In the genomic region with DNA sequence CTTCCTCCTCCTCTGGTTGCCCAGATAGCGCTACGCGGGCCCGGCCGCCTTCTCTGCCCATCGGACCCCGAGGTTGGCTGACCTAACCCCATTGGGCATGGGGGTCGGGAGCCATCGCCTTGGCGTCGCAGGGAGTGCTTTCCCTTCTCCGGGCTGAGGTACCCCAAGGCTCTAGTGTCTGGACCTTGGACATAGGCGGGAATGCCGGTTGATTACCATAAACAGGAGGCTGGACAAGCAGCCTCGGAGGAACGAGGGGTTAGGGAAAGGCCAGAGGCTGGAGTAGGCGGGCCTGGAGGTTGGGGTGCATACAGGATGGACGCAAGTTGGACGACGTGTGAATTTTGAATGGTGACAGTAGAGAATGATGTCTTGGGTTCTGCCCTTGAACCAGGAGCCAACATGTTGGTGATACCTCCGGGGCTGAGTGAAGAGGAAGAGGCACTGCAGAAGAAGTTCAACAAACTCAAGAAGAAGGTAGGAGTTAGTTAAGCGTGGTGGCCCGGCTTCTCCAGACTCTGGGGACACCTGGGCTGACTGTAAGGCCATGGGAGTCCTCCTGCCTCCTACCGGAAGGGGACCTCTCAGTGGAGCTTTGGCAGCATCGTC, we compare ENCODE assay signal across 8 mouse cellular contexts. TPM values are rescaled to one million over a fixed set of nuclear protein-coding genes. Genes with fewer than 3 reads are reported as not detected.
DNase-seq lines count a peak whose midpoint lies in the region; ATAC-seq and TF ChIP-seq lines count a peak whose summit lies in the region.

No protein-coding gene starts in this region.

- ATAC-seq in heart, embryonic 14.5 days (ENCODE audit: insufficient number of reproducible peaks, insufficient read depth, low FRiP score, low read depth) = no peak

- H3K4me1 ChIP-seq in heart, embryonic 14.5 days (ENCODE audit: control insufficient read depth in 2 of 2, insufficient read depth in 2 of 2, low read length in 2 of 2) = peaks cover 5 to 16% of the 10 kb centered on the region in 2 experiments
- H3K4me1 ChIP-seq in ES-E14 (ENCODE audit: control insufficient read depth in 2 of 2, insufficient read depth in 2 of 2, low read length in 2 of 2, poor library complexity in 1 of 2) = peaks cover 0 to 4% of the 10 kb centered on the region in 2 experiments; a peak in 2 of 4 replicates
- H3K4me1 ChIP-seq in hindbrain, embryonic 10.5 days (replicated peaks) = peaks cover 27% of the 10 kb centered on the region
- H3K4me1 ChIP-seq in midbrain, embryonic 10.5 days = peaks cover 30% of the 10 kb centered on the region

- H3K27ac ChIP-seq in heart, embryonic 14.5 days (replicated peaks in 1 of 2; ENCODE audit: control insufficient read depth in 1 of 2, insufficient read depth in 1 of 2, low read depth in 2 of 2, low read length in 2 of 2) = 0 out of 4 replicates have a peak overlapping the region, but pooled peaks of 1 of the 2 experiments have one; percentile 2
- H3K27ac ChIP-seq in ES-E14 (ENCODE audit: insufficient read depth, low read depth, low read length, poor library complexity, severe bottlenecking) = peak overlapping the region; percentile 59
- peak overlapping the region; percentile 86 for H3K27ac ChIP-seq in hindbrain, embryonic 10.5 days
- peak overlapping the region; percentile 88 for H3K27ac ChIP-seq in midbrain, embryonic 10.5 days (replicated peaks)

- in situ Hi-C loops in ES-E14 (cut with MboI; ENCODE audit: low sequenced_read_pairs in 2 of 2, unreplicated experiment in 2 of 2) = no loop called here

- 1% methylated on average over 25 of the region's 25 CpGs for WGBS in heart, embryonic 14.5 days
- WGBS in hindbrain, embryonic 10.5 days = 2% methylated on average over 25 of the region's 25 CpGs
- 2% methylated on average over 25 of the region's 25 CpGs for WGBS in midbrain, embryonic 10.5 days

- DNase-seq in heart, postnatal 10 days = no peak
- DNase-seq in ES-E14 (ENCODE audit: low read depth, low spot score) = no peak
- no peak for DNase-seq in hindbrain, embryonic 10.5 days (ENCODE audit: low spot score)
- no peak for DNase-seq in midbrain, embryonic 10.5 days (ENCODE audit: low spot score)
- DNase-seq in cerebellum, postnatal 36 days = no peak
- no peak for DNase-seq in embryo, embryonic 11 days
- no peak for DNase-seq in adrenal gland, adult (ENCODE audit: inconsistent age in 2 of 2, low spot score in 1 of 2)

- no peaks in the 10 kb centered on the region for H3K27me3 ChIP-seq in heart, embryonic 14.5 days (ENCODE audit: control insufficient read depth, insufficient read depth, low read length)
- H3K27me3 ChIP-seq in hindbrain, embryonic 10.5 days (ENCODE audit: insufficient read depth, poor library complexity, severe bottlenecking) = no peaks in the 10 kb centered on the region
- H3K27me3 ChIP-seq in midbrain, embryonic 10.5 days (ENCODE audit: low read depth, poor library complexity, severe bottlenecking) = no peaks in the 10 kb centered on the region

- no peaks in the 10 kb centered on the region for H3K9me3 ChIP-seq in heart, embryonic 14.5 days (ENCODE audit: control insufficient read depth, low read length)
- no peaks in the 10 kb centered on the region for H3K9me3 ChIP-seq in ES-E14 (ENCODE audit: control insufficient read depth, insufficient read depth, low read depth, low read length)
- H3K9me3 ChIP-seq in hindbrain, embryonic 10.5 days = no peaks in the 10 kb centered on the region
- H3K9me3 ChIP-seq in midbrain, embryonic 10.5 days (replicated peaks) = no peaks in the 10 kb centered on the region

- H3K4me2 ChIP-seq in heart, embryonic 14.5 days (ENCODE audit: low read length) = peak overlapping the region; percentile 94

- peaks cover 62% of the 10 kb centered on the region for H3K36me3 ChIP-seq in heart, embryonic 14.5 days (ENCODE audit: control insufficient read depth, insufficient read depth, low read length)
- peaks cover 34% of the 10 kb centered on the region for H3K36me3 ChIP-seq in ES-E14 (ENCODE audit: control insufficient read depth, insufficient read depth, low read length, poor library complexity, severe bottlenecking)
- H3K36me3 ChIP-seq in hindbrain, embryonic 10.5 days = peaks cover 63% of the 10 kb centered on the region
- H3K36me3 ChIP-seq in midbrain, embryonic 10.5 days = peaks cover 64% of the 10 kb centered on the region

- intact Hi-C loops in heart, postnatal 10 days (cut with DNase I) = no loop called here

- H3K4me3 ChIP-seq in heart, embryonic 14.5 days (ENCODE audit: control insufficient read depth in 1 of 2, insufficient read depth in 1 of 2, low read depth in 1 of 2, low read length in 2 of 2) = peak overlapping the region; percentile 65 to 79
- peak overlapping the region; percentile 92 for H3K4me3 ChIP-seq in ES-E14 (ENCODE audit: insufficient read depth in 1 of 2, low read depth in 1 of 2, low read length in 2 of 2, poor library complexity in 1 of 2, severe bottlenecking in 1 of 2)
- peak overlapping the region; percentile 72 for H3K4me3 ChIP-seq in hindbrain, embryonic 10.5 days
- peak overlapping the region; percentile 96 for H3K4me3 ChIP-seq in midbrain, embryonic 10.5 days

- H3K9ac ChIP-seq in heart, embryonic 14.5 days (ENCODE audit: low read length) = peak overlapping the region; percentile 80
- peak overlapping the region; percentile 94 for H3K9ac ChIP-seq in ES-E14 (ENCODE audit: insufficient read depth, low read depth, low read length, poor library complexity, severe bottlenecking)

TF ChIP-seq in ES-E14, 5 proteins besides CTCF, POLR2A, EP300 and RAD21:
- no peak for TF ChIP-seq ZNF384 (IDR thresholded peaks at IDR 0.05; ENCODE audit: low read depth, low read length)
- TF ChIP-seq ZC3H11A (IDR thresholded peaks at IDR 0.05; ENCODE audit: borderline replicate concordance, low read depth, low read length) = no peak
- no peak for TF ChIP-seq HCFC1 (IDR thresholded peaks at IDR 0.05; ENCODE audit: borderline replicate concordance, insufficient read depth, low read length)
- TF ChIP-seq CHD2 (IDR thresholded peaks at IDR 0.05; ENCODE audit: low read depth, low read length) = no peak
- TF ChIP-seq MAFK (IDR thresholded peaks at IDR 0.05; ENCODE audit: insufficient read depth, low read depth, low read length) = no peak

RNA-seq across cellular contexts. Expression of gene Nelfe, which starts 0.4 kb away (rescaled TPM):
- polyA plus RNA-seq in heart, embryonic 14.5 days (2014; fragmentation: Nextera tagmentation; extraction: Ambion mirVana) = 65.7 and 65.8 TPM in 2 replicates
- total RNA-seq in heart, postnatal 10 days (2021) = 10 to 100 TPM; 21.0 to 21.3 TPM
- total RNA-seq in ES-E14 (2012; rRNA removed) = 50.2 and 63.4 TPM in 2 replicates
- polyA plus RNA-seq in hindbrain, embryonic 10.5 days (2016; fragmentation: Nextera tagmentation; extraction: Ambion mirVana) = 137 and 139 TPM in 2 replicates
- 137 and 139 TPM in 2 replicates for polyA plus RNA-seq in midbrain, embryonic 10.5 days (2016; fragmentation: Nextera tagmentation; extraction: Ambion mirVana)

RNA-seq across cellular contexts. Expression of gene Skiv2l, which starts 0.6 kb away (rescaled TPM):
- polyA plus RNA-seq in heart, embryonic 14.5 days (2014; fragmentation: Nextera tagmentation; extraction: Ambion mirVana) = 22.4 and 23.0 TPM in 2 replicates
- 10 to 100 TPM; 27.6 to 29.3 TPM for total RNA-seq in heart, postnatal 10 days (2021)
- 40.5 and 66.0 TPM in 2 replicates for total RNA-seq in ES-E14 (2012; rRNA removed)
- 58.2 and 65.1 TPM in 2 replicates for polyA plus RNA-seq in hindbrain, embryonic 10.5 days (2016; fragmentation: Nextera tagmentation; extraction: Ambion mirVana)
- 57.8 and 62.4 TPM in 2 replicates for polyA plus RNA-seq in midbrain, embryonic 10.5 days (2016; fragmentation: Nextera tagmentation; extraction: Ambion mirVana)

RNA-seq across cellular contexts. Expression of gene Cfb, which starts 11.7 kb away (rescaled TPM):
- 1.2 and 2.7 TPM in 2 replicates for polyA plus RNA-seq in heart, embryonic 14.5 days (2014; fragmentation: Nextera tagmentation; extraction: Ambion mirVana)
- 1 to 10 TPM; 3.5 to 7.0 TPM for total RNA-seq in heart, postnatal 10 days (2021)
- 0.16 and 0.18 TPM in 2 replicates for total RNA-seq in ES-E14 (2012; rRNA removed)
- polyA plus RNA-seq in hindbrain, embryonic 10.5 days (2016; fragmentation: Nextera tagmentation; extraction: Ambion mirVana) = 1.9 TPM in 2 replicates
- 1.8 and 2.8 TPM in 2 replicates for polyA plus RNA-seq in midbrain, embryonic 10.5 days (2016; fragmentation: Nextera tagmentation; extraction: Ambion mirVana)

RNA-seq across cellular contexts. Expression of gene Dxo, which starts 13.8 kb away (rescaled TPM):
- polyA plus RNA-seq in heart, embryonic 14.5 days (2014; fragmentation: Nextera tagmentation; extraction: Ambion mirVana) = 26.6 and 33.1 TPM in 2 replicates
- total RNA-seq in heart, postnatal 10 days (2021) = 10 to 100 TPM; 16.9 to 20.5 TPM
- total RNA-seq in ES-E14 (2012; rRNA removed) = 39.0 and 45.2 TPM in 2 replicates
- 83.2 and 83.7 TPM in 2 replicates for polyA plus RNA-seq in hindbrain, embryonic 10.5 days (2016; fragmentation: Nextera tagmentation; extraction: Ambion mirVana)
- polyA plus RNA-seq in midbrain, embryonic 10.5 days (2016; fragmentation: Nextera tagmentation; extraction: Ambion mirVana) = 81.2 and 88.1 TPM in 2 replicates

RNA-seq across cellular contexts. Expression of gene Stk19, which starts 13.9 kb away (rescaled TPM):
- polyA plus RNA-seq in heart, embryonic 14.5 days (2014; fragmentation: Nextera tagmentation; extraction: Ambion mirVana) = 17.1 and 18.4 TPM in 2 replicates
- 10 to 100 TPM; 12.5 to 13.5 TPM for total RNA-seq in heart, postnatal 10 days (2021)
- 29.1 and 32.6 TPM in 2 replicates for total RNA-seq in ES-E14 (2012; rRNA removed)
- 29.0 and 34.4 TPM in 2 replicates for polyA plus RNA-seq in hindbrain, embryonic 10.5 days (2016; fragmentation: Nextera tagmentation; extraction: Ambion mirVana)
- 30.2 and 30.6 TPM in 2 replicates for polyA plus RNA-seq in midbrain, embryonic 10.5 days (2016; fragmentation: Nextera tagmentation; extraction: Ambion mirVana)
